Mouse (Mus musculus) thymus, adult 2 months (tissue): ENCODE measurements at regions not wholly inside any gene's neighbourhood (a gene's known extent, or its start where the extent isn't known, plus 50 kb on each side); places are given as distances from the start of the nearest gene placed in this dataset.

Experiments used
- CTCF ChIP-seq: fragments of 200-500 bp; IDR thresholded peaks from 2 replicates; pipeline ENCODE4 v1.5.1; 2012; ENCODE audit warnings: mild to moderate bottlenecking, control low read depth, low read length, moderate library complexity, borderline replicate concordance; ENCODE audit not compliant: control insufficient read depth, poor library complexity, insufficient read depth; ENCODE audit errors: extremely low read depth
- POLR2A ChIP-seq: fragments of 200-500 bp; IDR thresholded peaks from 2 replicates; pipeline ENCODE4 v1.6.1; 2012; ENCODE audit warnings: mild to moderate bottlenecking, low read length, control low read depth, moderate library complexity; ENCODE audit not compliant: control insufficient read depth, poor library complexity, insufficient read depth; ENCODE audit errors: extremely low read depth

GRCm38 (mm10) chr12:69507333-69507732, 75.5 kb downstream of the Vcpkmt start:
- TF ChIP-seq CTCF = no peak
- TF ChIP-seq POLR2A = no peak
